Mouse (Mus musculus) forebrain, embryonic 16.5 days (tissue): ENCODE data around the gene Hmgb1. TPM values are rescaled to one million over a fixed set of nuclear protein-coding genes. Genes with fewer than 3 reads are reported as not detected.

Experiments
- ATAC-seq: fragments of 200-750 bp; cut with Nextera tagmentation; 2 replicates; pipeline ENCODE4 v1.8.0; 2017; ENCODE audit warnings: mild to moderate bottlenecking, moderate library complexity
- H3K27ac ChIP-seq: fragments of 300-500 bp; sonication (generic); 2 replicates; pipeline ENCODE4 v1.5.1; 2014; ENCODE audit warnings: low read length, control low read depth
- H3K27me3 ChIP-seq: fragments of 300-500 bp; sonication (generic); replicated peaks from 2 replicates; pipeline ENCODE4 v1.6.1; 2014; ENCODE audit warnings: low read length; ENCODE audit not compliant: control insufficient read depth, insufficient read depth
- H3K36me3 ChIP-seq: fragments of 300-500 bp; sonication (generic); 2 replicates; pipeline ENCODE4 v1.6.1; 2014; ENCODE audit not compliant: control insufficient read depth, insufficient read depth
- H3K4me1 ChIP-seq: fragments of 300-500 bp; sonication (generic); replicated peaks from 2 replicates; pipeline ENCODE4 v1.6.1; 2014; ENCODE audit warnings: low read length; ENCODE audit not compliant: control insufficient read depth, insufficient read depth
- H3K4me2 ChIP-seq: fragments of 300-500 bp; sonication (generic); 2 replicates; pipeline ENCODE4 v1.6.1; 2014; ENCODE audit warnings: mild to moderate bottlenecking, low read length, control low read depth
- H3K4me3 ChIP-seq: fragments of 300-500 bp; sonication (generic); replicated peaks from 2 replicates; pipeline ENCODE4 v1.5.1; 2014; ENCODE audit warnings: mild to moderate bottlenecking, low read length, control low read depth
- H3K9ac ChIP-seq: fragments of 300-500 bp; sonication (generic); replicated peaks from 2 replicates; pipeline ENCODE4 v1.6.1; 2014; ENCODE audit warnings: low read depth, low read length, control low read depth
- H3K9me3 ChIP-seq: fragments of 300-500 bp; sonication (generic); 2 replicates; pipeline ENCODE4 v1.6.1; 2016; ENCODE audit warnings: low read length; ENCODE audit not compliant: control insufficient read depth
- WGBS: fragments of 180-500 bp; shearing (Covaris S2); extraction: QIAGEN DNeasy Blood & Tissue Kit; methylation state at CpG from one replicate; pipeline ENCODE4 v1.1.7; 2014; 5-methylcytosine and 5-hydroxymethylcytosine counted together
- polyA plus RNA-seq: library from polyadenylated mRNA; unstranded; fragments of >200 nt; fragmentation: Nextera tagmentation; extraction: Ambion mirVana; gene quantifications from 2 replicates; pipeline ENCODE4 v1.2.1, GENCODE M21; 2015

The Hmgb1 gene
- polyA plus RNA-seq, 1 experiment from 2014 or later: 1,084 TPM

GRCm38 (mm10) chr5:148996709-148997037 is 187.6 kb downstream of the Hmgb1 start:
- no peak overlapping the region for H3K9ac ChIP-seq
- H3K4me2 ChIP-seq: no peak overlapping the region
- H3K36me3 ChIP-seq: no peaks in the 10 kb centered on the region
- ATAC-seq: no peak
- WGBS: 61% methylated on average over 3 of the region's 4 CpGs
- no peaks in the 10 kb centered on the region for H3K9me3 ChIP-seq
- no peak overlapping the region for H3K4me3 ChIP-seq
- no peaks in the 10 kb centered on the region for H3K27me3 ChIP-seq
- H3K27ac ChIP-seq: no peak overlapping the region
- peaks cover 20% of the 10 kb centered on the region for H3K4me1 ChIP-seq

Other genes with a start within 250 kb of the Hmgb1 start
- 4.4 and 5.8 TPM in 2 replicates for gene Gm42791, start 189.3 kb downstream of the Hmgb1 start, polyA plus RNA-seq
- gene Uspl1, start 139 bp downstream of the Hmgb1 start, polyA plus RNA-seq: 56.0 and 57.8 TPM in 2 replicates
- 8.7 and 11.6 TPM in 2 replicates for gene Alox5ap, start 80.3 kb upstream of the Hmgb1 start, polyA plus RNA-seq
- gene Medag, start 227.3 kb upstream of the Hmgb1 start, polyA plus RNA-seq: 1.3 and 1.7 TPM in 2 replicates